Mouse (Mus musculus) erythroblast, embryonic 14.5 days (primary cell): ENCODE measurements around the gene Fhad1.

Source experiments
- GATA1 ChIP-seq: IDR thresholded peaks from 2 replicates; pipeline ENCODE4 v1.6.1; 2012; ENCODE audit warnings: low read length, inconsistent platforms, mixed read lengths
- TAL1 ChIP-seq: IDR thresholded peaks from 3 replicates; pipeline ENCODE4 v1.6.1; 2012; ENCODE audit warnings: low read length, inconsistent platforms, mixed read lengths

GRCm38 (mm10) chr4:141874601-141875460 lies 140.1 kb downstream of the Fhad1 start, which contains the start of gene Efhd2:
- peak; percentile 44 for TF ChIP-seq GATA1
- TF ChIP-seq TAL1: peak; percentile 71
